Mouse (Mus musculus): ENCODE data around the gene Ucp3. TPM values are rescaled to one million over a fixed set of nuclear protein-coding genes. Genes with fewer than 3 reads are reported as not detected.
A peak's percentile ranks its signal among the peaks of the same experiment; 100 is the strongest.

The Ucp3 gene
- polyA plus RNA-seq, 1 experiment: not detected

- Histone ChIP-seq H3K4me3 (replicated peaks) (peak overlapping the region; percentile 24), H3K9me3 (no peaks in the 10 kb centered on the region), H3K36me3 (replicated peaks; ENCODE audit: low read length) (peaks cover 71% of the 10 kb centered on the region), H3K4me1 (peaks cover 79% of the 10 kb centered on the region), H3K27me3 (replicated peaks) (no peaks in the 10 kb centered on the region)
- no peak for TF ChIP-seq FLI1 (IDR thresholded peaks at IDR 0.05; ENCODE audit: low read length)
- TF ChIP-seq GATA1 (IDR thresholded peaks at IDR 0.05; ENCODE audit: borderline replicate concordance, low read length): no peak
Measured at GRCm38 (mm10) chr7:100497402-100497801, 24.6 kb downstream of the Ucp3 start.

- Histone ChIP-seq H3K9me3 (no peaks in the 10 kb centered on the region), H3K36me3 (replicated peaks; ENCODE audit: low read length) (peaks cover 71% of the 10 kb centered on the region), H3K4me3 (replicated peaks) (no peak overlapping the region), H3K27me3 (replicated peaks) (no peaks in the 10 kb centered on the region), H3K4me1 (peaks cover 80% of the 10 kb centered on the region)
- TF ChIP-seq GATA1 (IDR thresholded peaks at IDR 0.05; ENCODE audit: borderline replicate concordance, low read length): no peak
- TF ChIP-seq FLI1 (IDR thresholded peaks at IDR 0.05; ENCODE audit: low read length): no peak
Measured at GRCm38 (mm10) chr7:100497982-100498381, 25.2 kb downstream of the Ucp3 start.

- Histone ChIP-seq H3K36me3 (replicated peaks; ENCODE audit: low read length) (peaks cover 65% of the 10 kb centered on the region), H3K27me3 (replicated peaks) (peaks cover 7% of the 10 kb centered on the region), H3K4me1 (peaks cover 85% of the 10 kb centered on the region), H3K9me3 (no peaks in the 10 kb centered on the region), H3K4me3 (replicated peaks) (no peak overlapping the region)
- TF ChIP-seq GATA1 (IDR thresholded peaks at IDR 0.05; ENCODE audit: borderline replicate concordance, low read length) (no peak), FLI1 (IDR thresholded peaks at IDR 0.05; ENCODE audit: low read length) (no peak)
Measured at GRCm38 (mm10) chr7:100499465-100499864, 26.7 kb downstream of the Ucp3 start.

- Histone ChIP-seq H3K27me3 (replicated peaks) (peaks cover 9% of the 10 kb centered on the region), H3K4me1 (peaks cover 83% of the 10 kb centered on the region), H3K4me3 (replicated peaks) (no peak overlapping the region), H3K36me3 (replicated peaks; ENCODE audit: low read length) (peaks cover 56% of the 10 kb centered on the region), H3K9me3 (no peaks in the 10 kb centered on the region)
- TF ChIP-seq GATA1 (IDR thresholded peaks at IDR 0.05; ENCODE audit: borderline replicate concordance, low read length): no peak
- no peak for TF ChIP-seq FLI1 (IDR thresholded peaks at IDR 0.05; ENCODE audit: low read length)
Measured at GRCm38 (mm10) chr7:100500276-100500977, 27.6 kb downstream of the Ucp3 start.

GRCm38 (mm10) chr7:100501027-100501843 is 28.4 kb downstream of the Ucp3 start:
- Histone ChIP-seq H3K4me3 (replicated peaks) (no peak overlapping the region), H3K27me3 (replicated peaks) (peaks cover 11% of the 10 kb centered on the region), H3K4me1 (peaks cover 79% of the 10 kb centered on the region), H3K36me3 (replicated peaks; ENCODE audit: low read length) (peaks cover 48% of the 10 kb centered on the region), H3K9me3 (no peaks in the 10 kb centered on the region)
- TF ChIP-seq FLI1 (IDR thresholded peaks at IDR 0.05; ENCODE audit: low read length) (no peak), GATA1 (IDR thresholded peaks at IDR 0.05; ENCODE audit: borderline replicate concordance, low read length) (no peak)

GRCm38 (mm10) chr7:100501844-100502373 is 29.1 kb downstream of the Ucp3 start:
- H3K36me3 ChIP-seq (replicated peaks; ENCODE audit: low read length): peaks cover 41% of the 10 kb centered on the region
- H3K9me3 ChIP-seq: no peaks in the 10 kb centered on the region
- no peak overlapping the region for H3K4me3 ChIP-seq (replicated peaks)
- H3K27me3 ChIP-seq (replicated peaks): peaks cover 15% of the 10 kb centered on the region
- peaks cover 76% of the 10 kb centered on the region for H3K4me1 ChIP-seq
- TF ChIP-seq FLI1 (IDR thresholded peaks at IDR 0.05; ENCODE audit: low read length): no peak
- TF ChIP-seq GATA1 (IDR thresholded peaks at IDR 0.05; ENCODE audit: borderline replicate concordance, low read length): no peak

GRCm38 (mm10) chr7:100502374-100502922 is 29.7 kb downstream of the Ucp3 start:
- peaks cover 15% of the 10 kb centered on the region for H3K27me3 ChIP-seq (replicated peaks)
- H3K9me3 ChIP-seq: no peaks in the 10 kb centered on the region
- H3K4me1 ChIP-seq: peaks cover 70% of the 10 kb centered on the region
- H3K36me3 ChIP-seq (replicated peaks; ENCODE audit: low read length): peaks cover 35% of the 10 kb centered on the region
- TF ChIP-seq GATA1 (IDR thresholded peaks at IDR 0.05; ENCODE audit: borderline replicate concordance, low read length) (no peak), FLI1 (IDR thresholded peaks at IDR 0.05; ENCODE audit: low read length) (no peak)
- H3K4me3 ChIP-seq (replicated peaks): no peak overlapping the region

GRCm38 (mm10) chr7:100503076-100503475 is 30.3 kb downstream of the Ucp3 start:
- H3K4me1 ChIP-seq: peaks cover 68% of the 10 kb centered on the region

GRCm38 (mm10) chr7:100504740-100505487 is 32.1 kb downstream of the Ucp3 start:
- Histone ChIP-seq H3K4me1 (peaks cover 67% of the 10 kb centered on the region), H3K4me3 (replicated peaks) (no peak overlapping the region), H3K27me3 (replicated peaks) (peaks cover 15% of the 10 kb centered on the region), H3K36me3 (replicated peaks; ENCODE audit: low read length) (peaks cover 11% of the 10 kb centered on the region), H3K9me3 (no peaks in the 10 kb centered on the region)
- TF ChIP-seq FLI1 (IDR thresholded peaks at IDR 0.05; ENCODE audit: low read length) (no peak), GATA1 (IDR thresholded peaks at IDR 0.05; ENCODE audit: borderline replicate concordance, low read length) (no peak)

More at GRCm38 (mm10) chr7:100503076-100503475, 30.3 kb downstream of the Ucp3 start:
- H3K4me3 ChIP-seq (replicated peaks): no peak overlapping the region
- peaks cover 29% of the 10 kb centered on the region for H3K36me3 ChIP-seq (replicated peaks; ENCODE audit: low read length)
- H3K27me3 ChIP-seq (replicated peaks): peaks cover 15% of the 10 kb centered on the region
- H3K9me3 ChIP-seq: no peaks in the 10 kb centered on the region
- TF ChIP-seq GATA1 (IDR thresholded peaks at IDR 0.05; ENCODE audit: borderline replicate concordance, low read length) (no peak), FLI1 (IDR thresholded peaks at IDR 0.05; ENCODE audit: low read length) (no peak)
